In the genomic region with DNA sequence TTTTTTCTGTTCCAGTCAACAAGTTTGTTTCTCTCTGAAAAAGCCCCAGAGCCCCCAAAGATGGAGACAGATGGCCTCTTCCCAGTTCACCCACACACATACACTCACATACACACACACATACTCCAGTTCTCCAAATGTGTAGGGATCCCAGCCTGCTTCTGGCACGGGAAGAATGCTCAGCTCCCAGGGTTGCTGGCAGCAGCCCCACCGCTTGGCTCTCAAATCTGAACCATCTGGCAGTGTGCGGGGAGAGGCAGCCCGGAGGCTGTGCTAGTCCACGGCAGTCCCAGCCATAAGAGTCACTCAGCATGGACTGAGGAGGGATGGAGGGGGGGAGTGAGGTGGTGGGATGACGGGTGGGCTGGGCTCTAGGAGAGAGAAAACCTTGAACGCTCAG, we compare ENCODE assay signal across 9 mouse cellular contexts. TPM values are rescaled to one million over a fixed set of nuclear protein-coding genes. Genes with fewer than 3 reads are reported as not detected.
DNase-seq lines count a peak whose midpoint lies in the region; ATAC-seq lines count a peak whose summit lies in the region.
"Had no signal": no experiment of that assay in that cellular context is flagged by ENCODE, and none has a peak within 500 bp of the region (broad histone marks: within the 10 kb centered on the region; RNA-seq: fewer than 3 reads in every experiment).

No protein-coding gene starts in this region.

- H3K4me1 ChIP-seq in neural tube, embryonic 11.5 days (ENCODE audit: control insufficient read depth, insufficient read depth, low read length) = peaks cover 2% of the 10 kb centered on the region; the same call in 1 of the 2 replicates
- peaks cover 21% of the 10 kb centered on the region for H3K4me1 ChIP-seq in hindbrain, embryonic 15.5 days (replicated peaks)

- DNase-seq in neural tube, embryonic 11.5 days (ENCODE audit: low spot score) = peak; percentile 25
- DNase-seq in neural tube, embryonic 10.5 days (ENCODE audit: extremely low spot score, low spot score) = no peak
- DNase-seq in frontal cortex, postnatal 36 days (ENCODE audit: low spot score in 2 of 2) = peak; percentile 92 to 95
- DNase-seq in layer of hippocampus, postnatal 14 days (ENCODE audit: low spot score in 2 of 2) = peak; percentile 92 to 98
- DNase-seq in lung, postnatal 36 days = peak; percentile 74
- peak; percentile 90 for DNase-seq in right cerebral cortex, postnatal 4 days

- no peaks in the 10 kb centered on the region for H3K27me3 ChIP-seq in neural tube, embryonic 11.5 days (ENCODE audit: control insufficient read depth, insufficient read depth, low read length)
- no peaks in the 10 kb centered on the region for H3K27me3 ChIP-seq in hindbrain, embryonic 15.5 days

- H3K9me3 ChIP-seq in neural tube, embryonic 11.5 days (ENCODE audit: control insufficient read depth, low read length) = no peaks in the 10 kb centered on the region
- no peaks in the 10 kb centered on the region for H3K9me3 ChIP-seq in hindbrain, embryonic 15.5 days

- no peak overlapping the region for H3K4me3 ChIP-seq in neural tube, embryonic 11.5 days (ENCODE audit: low read depth, low read length)
- no peak overlapping the region for H3K4me3 ChIP-seq in hindbrain, embryonic 15.5 days

- H3K36me3 ChIP-seq in neural tube, embryonic 11.5 days (ENCODE audit: control insufficient read depth, insufficient read depth, low read length) = no peaks in the 10 kb centered on the region
- H3K36me3 ChIP-seq in hindbrain, embryonic 15.5 days = no peaks in the 10 kb centered on the region

- H3K9ac ChIP-seq in neural tube, embryonic 11.5 days (ENCODE audit: low read length) = no peak overlapping the region; the same call in 1 of the 2 replicates
- H3K9ac ChIP-seq in hindbrain, embryonic 15.5 days = no peak overlapping the region

- H3K27ac ChIP-seq in neural tube, embryonic 11.5 days (ENCODE audit: low read depth, low read length) = no peak overlapping the region
- H3K27ac ChIP-seq in hindbrain, embryonic 15.5 days (replicated peaks) = peak overlapping the region; percentile 52; the same call in 1 of the 2 replicates

- no peak for ATAC-seq in neural tube, embryonic 11.5 days (ENCODE audit: insufficient read depth, low FRiP score, low TSS enrichment)
- peak; percentile 94 for ATAC-seq in hindbrain, embryonic 15.5 days (ENCODE audit: low FRiP score, low read depth)
- no peak for ATAC-seq in megakaryocyte progenitor cell, adult 5-6 weeks (replicated peaks; ENCODE audit: poor library complexity)

- H3K4me2 ChIP-seq in neural tube, embryonic 11.5 days (ENCODE audit: low read depth) = no peak overlapping the region
- H3K4me2 ChIP-seq in hindbrain, embryonic 15.5 days = no peak overlapping the region

- 60% methylated on average over 7 of the region's 7 CpGs for WGBS in neural tube, embryonic 11.5 days
- 42% methylated on average over 7 of the region's 7 CpGs for WGBS in hindbrain, embryonic 15.5 days

RNA-seq across cellular contexts. Expression of a gene that starts 53.3 kb away (rescaled TPM):
- not detected in 2 replicates for polyA plus RNA-seq in neural tube, embryonic 11.5 days (2014; fragmentation: Nextera tagmentation; extraction: Ambion mirVana)
- polyA plus RNA-seq in hindbrain, embryonic 15.5 days (2015; fragmentation: Nextera tagmentation; extraction: Ambion mirVana) = not detected in 2 replicates
- not detected for total RNA-seq in layer of hippocampus, postnatal 14 days (2021)
- total RNA-seq in megakaryocyte progenitor cell, adult 5-6 weeks (2015) = 1.5 and 4.2 TPM in 2 replicates
- total RNA-seq in megakaryocyte progenitor cell, adult 5-6 weeks (2017) = 4.7 and 6.6 TPM in 2 replicates
- total RNA-seq: CH12.LX had no signal
